In genomic region chr6:44568937-44569336, GRCm38 (mm10) we compare ENCODE assay signal across 24 mouse cellular contexts.
DNase-seq lines count a peak whose midpoint lies in the region; ATAC-seq and TF ChIP-seq lines count a peak whose summit lies in the region.
"Had no signal": no experiment of that assay in that cellular context is flagged by ENCODE, and none has a peak within 500 bp of the region (broad histone marks: within the 10 kb centered on the region; RNA-seq: fewer than 3 reads in every experiment).

No protein-coding gene starts in this region.

- intact Hi-C loops in heart, postnatal 14 days (cut with DNase I), result no loop called here

- TF ChIP-seq EP300 in heart, postnatal 0 days (IDR thresholded peaks at IDR 0.05; ENCODE audit: low read depth), result no peak

- ATAC-seq in heart, embryonic 12.5 days (ENCODE audit: insufficient number of reproducible peaks, low FRiP score), result no peak
- ATAC-seq in heart, embryonic 15.5 days (replicated peaks; ENCODE audit: insufficient number of reproducible peaks, insufficient read depth, low FRiP score, low read depth), result peak; percentile 55; the same call in 1 of the 2 replicates
- no peak for ATAC-seq in heart, embryonic 11.5 days (replicated peaks; ENCODE audit: insufficient number of reproducible peaks, low FRiP score, low TSS enrichment)
- peak; percentile 39; the same call in 1 of the 2 replicates for ATAC-seq in heart, postnatal 0 days (ENCODE audit: insufficient read depth, low read depth)
- ATAC-seq: forebrain, embryonic 14.5 days had no signal

- peaks cover 9% of the 10 kb centered on the region for H3K4me1 ChIP-seq in heart, embryonic 12.5 days (replicated peaks)
- peaks cover 8% of the 10 kb centered on the region; the same call in 1 of the 2 replicates for H3K4me1 ChIP-seq in heart, embryonic 15.5 days (replicated peaks)
- no peaks in the 10 kb centered on the region for H3K4me1 ChIP-seq in heart, embryonic 11.5 days (ENCODE audit: control insufficient read depth, insufficient read depth, low read length)
- H3K4me1 ChIP-seq in heart, postnatal 0 days (ENCODE audit: control insufficient read depth, insufficient read depth), result 0 out of 2 replicates have a peak, but pooled peaks cover 6% of the 10 kb centered on the region
- H3K4me1 ChIP-seq: embryonic facial prominence, embryonic 13.5 days; embryonic facial prominence, embryonic 15.5 days; forebrain, embryonic 10.5 days; forebrain, embryonic 12.5 days had no signal

- WGBS in heart, embryonic 12.5 days, result 32% methylated on average over 2 of the region's 2 CpGs
- 37% methylated on average over 2 of the region's 2 CpGs for WGBS in heart, embryonic 15.5 days
- WGBS in heart, embryonic 11.5 days (ENCODE audit: insufficient replicate concordance), result 44% methylated on average over 2 of the region's 2 CpGs
- WGBS in heart, postnatal 0 days, result 20% methylated on average over 2 of the region's 2 CpGs

- H3K27ac ChIP-seq in heart, embryonic 12.5 days (ENCODE audit: poor library complexity, severe bottlenecking), result peak overlapping the region; percentile 47
- peak overlapping the region; percentile 38; the same call in 1 of the 2 replicates for H3K27ac ChIP-seq in heart, embryonic 15.5 days
- H3K27ac ChIP-seq in heart, embryonic 11.5 days (ENCODE audit: low read depth, low read length), result no peak overlapping the region
- peak overlapping the region; percentile 12; the same call in 1 of the 2 replicates for H3K27ac ChIP-seq in heart, postnatal 0 days (ENCODE audit: low read depth)
- H3K27ac ChIP-seq: embryonic facial prominence, embryonic 13.5 days; embryonic facial prominence, embryonic 15.5 days; forebrain, embryonic 10.5 days; forebrain, embryonic 12.5 days had no signal

- H3K9me3 ChIP-seq in heart, embryonic 12.5 days (replicated peaks), result no peaks in the 10 kb centered on the region
- no peaks in the 10 kb centered on the region for H3K9me3 ChIP-seq in heart, embryonic 15.5 days (replicated peaks)
- no peaks in the 10 kb centered on the region for H3K9me3 ChIP-seq in heart, embryonic 11.5 days (replicated peaks; ENCODE audit: control insufficient read depth, low read length)
- H3K9me3 ChIP-seq in heart, postnatal 0 days (replicated peaks; ENCODE audit: control insufficient read depth, low read length), result 0 out of 2 replicates have a peak, but pooled peaks cover 1% of the 10 kb centered on the region
- H3K9me3 ChIP-seq: embryonic facial prominence, embryonic 13.5 days; embryonic facial prominence, embryonic 15.5 days; forebrain, embryonic 10.5 days; forebrain, embryonic 12.5 days had no signal

- H3K36me3 ChIP-seq in heart, embryonic 12.5 days, result no peaks in the 10 kb centered on the region
- H3K36me3 ChIP-seq in heart, embryonic 15.5 days, result no peaks in the 10 kb centered on the region
- no peaks in the 10 kb centered on the region for H3K36me3 ChIP-seq in heart, embryonic 11.5 days (ENCODE audit: control insufficient read depth, insufficient read depth, low read length)
- no peaks in the 10 kb centered on the region for H3K36me3 ChIP-seq in heart, postnatal 0 days (replicated peaks; ENCODE audit: control insufficient read depth, insufficient read depth, low read length)
- H3K36me3 ChIP-seq: embryonic facial prominence, embryonic 13.5 days; embryonic facial prominence, embryonic 15.5 days; forebrain, embryonic 10.5 days; forebrain, embryonic 12.5 days had no signal

- H3K27me3 ChIP-seq in heart, embryonic 12.5 days (replicated peaks), result no peaks in the 10 kb centered on the region
- no peaks in the 10 kb centered on the region for H3K27me3 ChIP-seq in heart, embryonic 15.5 days
- H3K27me3 ChIP-seq in heart, embryonic 11.5 days (ENCODE audit: control insufficient read depth, insufficient read depth, low read length), result no peaks in the 10 kb centered on the region
- H3K27me3 ChIP-seq in heart, postnatal 0 days (ENCODE audit: control insufficient read depth, insufficient read depth, low read length), result no peaks in the 10 kb centered on the region
- H3K27me3 ChIP-seq: embryonic facial prominence, embryonic 13.5 days; embryonic facial prominence, embryonic 15.5 days; forebrain, embryonic 12.5 days had no signal

- no peak overlapping the region for H3K9ac ChIP-seq in heart, embryonic 12.5 days
- no peak overlapping the region for H3K9ac ChIP-seq in heart, embryonic 15.5 days
- no peak overlapping the region for H3K9ac ChIP-seq in heart, embryonic 11.5 days (ENCODE audit: low read depth, low read length)
- no peak overlapping the region for H3K9ac ChIP-seq in heart, postnatal 0 days (replicated peaks; ENCODE audit: low read depth, low read length)
- H3K9ac ChIP-seq: embryonic facial prominence, embryonic 13.5 days; embryonic facial prominence, embryonic 15.5 days; forebrain, embryonic 12.5 days had no signal

- peak; percentile 21 for DNase-seq in heart, adult 8-10 months (ENCODE audit: low spot score)
- DNase-seq in heart, adult 11 months, result no peak
- DNase-seq in heart, postnatal 14 days, result no peak
- no peak for DNase-seq in heart, postnatal 0 days (ENCODE audit: low spot score)
- DNase-seq in retina, embryonic 14.5 days (ENCODE audit: low spot score), result no peak
- DNase-seq: adrenal gland, adult 2 months; adrenal gland, postnatal 10 days; adrenal gland, postnatal 25 days; cerebellum, adult 11 months; cerebellum, adult 18-20 months; cerebellum, adult 8-10 months; cerebellum, adult 9-11 months; cerebellum, postnatal 14 days; cerebellum, postnatal 36 days; embryo, embryonic 11 days had no signal

- TF ChIP-seq CTCF in heart, postnatal 0 days (IDR thresholded peaks at IDR 0.05; ENCODE audit: low read depth), result no peak

- no peak overlapping the region for H3K4me3 ChIP-seq in heart, embryonic 12.5 days
- H3K4me3 ChIP-seq in heart, embryonic 15.5 days, result no peak overlapping the region
- no peak overlapping the region for H3K4me3 ChIP-seq in heart, embryonic 11.5 days (ENCODE audit: low read depth, low read length)
- no peak overlapping the region for H3K4me3 ChIP-seq in heart, postnatal 0 days (ENCODE audit: low read depth, low read length)
- H3K4me3 ChIP-seq: embryonic facial prominence, embryonic 13.5 days; embryonic facial prominence, embryonic 15.5 days; erythroblast, embryonic 14.5 days; forebrain, embryonic 10.5 days; forebrain, embryonic 12.5 days had no signal

- H3K4me2 ChIP-seq in heart, embryonic 12.5 days, result no peak overlapping the region
- no peak overlapping the region for H3K4me2 ChIP-seq in heart, embryonic 15.5 days
- no peak overlapping the region for H3K4me2 ChIP-seq in heart, embryonic 11.5 days
- no peak overlapping the region for H3K4me2 ChIP-seq in heart, postnatal 0 days (ENCODE audit: low read depth, low read length)
- H3K4me2 ChIP-seq: embryonic facial prominence, embryonic 13.5 days; embryonic facial prominence, embryonic 15.5 days; forebrain, embryonic 12.5 days had no signal

Comparison
In these comparisons a context has a peak if more than half of its experiments do, and no peak if none do; other contexts are left out.
1. ATAC-seq: peak in heart, embryonic 15.5 days (single experiment) and heart, postnatal 0 days (single experiment); none in heart, embryonic 12.5 days (single experiment) and heart, embryonic 11.5 days (single experiment).